Mouse (Mus musculus) gastrocnemius, adult 8-10 months (tissue): ENCODE measurements around the gene Cyp4x1. TPM values are rescaled to one million over a fixed set of nuclear protein-coding genes. Genes with fewer than 3 reads are reported as not detected.

Experiments
- DNase-seq, 2 experiments: peaks; one replicate each; pipeline ENCODE4 v3.0.0; 2022; ENCODE audit warnings: low spot score in 2 of 2
- total RNA-seq, 4 experiments: library from RNA; stranded (reverse); gene quantifications; 2 replicates each; pipeline ENCODE4 v1.2.4; 2022

The Cyp4x1 gene
- total RNA-seq, 4 experiments from 2014 or later = not detected

DNA sequence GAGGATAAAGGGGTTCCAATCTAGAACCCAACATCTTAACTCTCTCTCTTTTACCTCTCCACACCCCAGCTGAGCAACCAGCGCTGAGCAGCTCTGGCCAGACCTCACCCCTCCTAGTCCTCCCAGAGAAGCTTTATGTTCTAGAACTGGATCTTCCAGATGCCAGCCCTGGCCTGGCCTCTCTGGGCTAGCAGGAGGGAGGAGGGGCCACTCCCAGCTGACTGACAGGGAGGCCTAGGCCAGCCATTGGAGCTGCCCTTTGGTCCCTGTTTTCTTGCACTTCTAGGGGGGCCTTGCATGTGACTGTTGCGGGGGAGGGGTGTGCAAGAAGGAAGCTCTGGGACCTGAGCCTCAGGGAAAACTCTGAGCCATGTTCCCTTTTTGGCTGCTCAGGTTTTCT is 43.5 kb downstream of the Cyp4x1 start:
- no peak for DNase-seq

- DNase-seq = no peak
Measured at GRCm38 (mm10) chr4:115088611-115089338, 45.3 kb downstream of the Cyp4x1 start, which contains the start of gene Pdzk1ip1. TSS of gene Pdzk1ip1 (plus strand) at chr4:115088708.

DNA sequence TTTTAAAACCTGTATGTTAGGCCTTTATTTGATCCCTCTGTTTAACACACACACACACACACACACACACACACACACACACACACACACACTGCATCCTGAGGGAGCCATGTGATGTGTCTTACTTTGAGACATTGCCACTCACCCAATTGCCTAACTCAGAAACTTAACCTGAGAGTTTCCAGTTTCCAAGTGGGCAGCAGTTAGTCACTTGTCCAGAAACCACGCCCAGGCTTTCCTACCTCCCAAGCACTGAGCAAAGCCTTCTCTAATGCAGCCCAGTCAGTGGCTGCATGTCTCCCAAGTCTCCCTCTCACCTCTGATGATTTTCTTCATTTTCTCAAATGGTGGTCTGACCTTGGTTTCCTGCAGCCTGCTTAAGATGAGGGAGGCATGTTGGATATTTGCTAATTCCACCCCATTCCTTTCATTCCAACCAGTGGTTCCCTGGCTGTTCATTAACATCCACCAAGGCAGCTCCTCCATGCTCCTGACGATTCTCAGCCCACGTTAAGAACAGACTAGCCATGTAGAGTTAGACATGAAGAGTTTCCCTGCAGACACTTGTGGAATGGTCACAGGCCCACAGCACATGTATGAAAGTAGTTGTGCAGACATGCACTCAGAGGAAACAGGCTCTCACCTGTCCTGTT is 47.2 kb downstream of the Cyp4x1 start:
- no peak for DNase-seq

DNA sequence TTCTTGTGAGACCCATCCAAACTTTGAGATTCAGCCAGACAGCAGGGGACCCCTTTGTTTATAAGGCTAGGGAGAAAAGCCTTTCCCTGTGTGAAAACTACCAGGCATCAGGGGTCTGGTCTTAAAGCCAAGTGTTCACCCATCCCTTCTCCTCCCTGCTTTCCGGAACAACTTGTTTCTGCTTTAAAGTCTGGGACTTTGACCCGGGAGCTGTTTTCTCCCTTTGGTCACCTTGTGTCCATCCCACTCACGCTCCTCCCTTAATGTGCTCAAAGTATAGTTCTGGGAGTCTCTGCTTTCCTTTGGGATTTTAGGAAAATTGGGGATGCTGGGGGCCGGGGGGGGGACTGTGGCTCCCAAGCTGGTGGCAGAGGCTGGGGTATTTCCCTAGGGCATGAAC is 47.8 kb downstream of the Cyp4x1 start:
- DNase-seq = no peak

GRCm38 (mm10) chr4:115085522-115086095 is 48.5 kb downstream of the Cyp4x1 start:
- DNase-seq = no peak

DNA sequence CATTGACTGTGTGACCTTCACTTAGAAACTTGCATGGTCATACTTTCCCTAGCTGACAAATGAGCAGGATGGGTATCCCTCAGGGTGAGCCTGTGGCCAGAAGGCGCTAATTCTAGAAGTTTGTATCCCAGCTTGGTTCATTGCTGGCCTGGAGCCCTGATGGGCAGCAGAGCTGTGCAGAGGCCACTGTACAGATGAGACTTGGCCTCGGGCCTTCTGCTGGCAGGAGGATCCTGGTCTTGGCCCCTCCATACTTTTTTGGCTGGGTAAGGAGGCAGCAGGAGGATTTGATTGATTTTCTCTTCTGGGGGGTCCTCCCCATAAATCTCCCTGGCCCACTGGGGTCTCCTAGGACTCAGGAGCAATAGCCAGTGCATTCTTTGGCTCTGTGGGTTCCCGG is 51.0 kb downstream of the Cyp4x1 start:
- no peak for DNase-seq

- DNase-seq = no peak
Measured at GRCm38 (mm10) chr4:115079821-115080349, 54.2 kb downstream of the Cyp4x1 start.

DNA sequence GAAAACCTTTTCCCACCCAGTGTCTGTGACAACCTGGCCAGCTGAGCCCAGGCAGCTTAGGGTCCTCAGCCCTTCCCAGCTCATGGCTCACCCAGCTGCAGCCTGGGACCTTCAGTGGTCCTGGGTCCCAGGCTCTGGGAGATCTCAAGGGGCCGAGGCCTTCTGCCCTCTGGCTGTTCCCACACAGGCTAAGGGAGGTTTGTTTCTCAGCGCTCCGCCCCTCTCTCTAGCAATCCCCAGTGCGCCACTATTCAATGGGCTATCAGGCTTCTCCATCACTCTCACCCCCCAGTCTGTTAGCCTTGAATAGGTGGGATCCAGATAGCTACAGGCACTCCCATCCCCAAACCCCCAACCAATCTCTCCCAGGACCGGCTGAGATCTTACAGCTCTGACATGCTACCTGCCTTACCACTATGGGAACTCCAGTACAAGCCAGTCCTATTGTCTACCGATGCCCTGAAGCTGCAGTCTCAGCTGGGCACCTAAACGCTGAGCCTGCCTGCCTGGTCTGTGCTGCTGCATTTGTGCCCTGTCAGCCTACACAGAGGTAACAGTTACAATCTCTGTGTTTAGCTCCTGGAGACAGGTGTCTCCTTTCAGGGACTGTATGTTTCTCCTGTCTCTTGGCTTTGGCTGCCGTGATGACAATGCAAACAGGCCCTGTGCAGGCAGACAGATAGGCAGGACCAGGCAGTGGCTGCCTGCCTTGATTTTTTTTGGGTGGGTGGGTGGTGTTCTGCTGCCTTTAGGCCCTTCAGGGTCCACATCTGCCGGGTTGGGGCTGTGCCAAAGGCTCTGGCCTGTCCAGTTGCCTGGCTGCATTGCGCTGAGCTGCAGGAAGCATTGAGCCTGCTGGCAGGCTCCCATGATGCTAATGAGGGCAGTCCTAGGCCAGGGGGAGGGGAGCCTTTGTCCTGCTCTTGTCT is 54.9 kb downstream of the Cyp4x1 start:
- no peak for DNase-seq

GRCm38 (mm10) chr4:115075204-115075915 is 58.7 kb downstream of the Cyp4x1 start:
- no peak for DNase-seq

- DNase-seq = no peak
Measured at GRCm38 (mm10) chr4:115074789-115075188, 59.3 kb downstream of the Cyp4x1 start.

GRCm38 (mm10) chr4:115071668-115072067 is 62.4 kb downstream of the Cyp4x1 start:
- no peak for DNase-seq

GRCm38 (mm10) chr4:115063518-115064239 is 70.4 kb downstream of the Cyp4x1 start:
- DNase-seq = no peak

GRCm38 (mm10) chr4:115062875-115063517 is 71.1 kb downstream of the Cyp4x1 start:
- DNase-seq = peak in 1 of 2 experiments; percentile 9

DNA sequence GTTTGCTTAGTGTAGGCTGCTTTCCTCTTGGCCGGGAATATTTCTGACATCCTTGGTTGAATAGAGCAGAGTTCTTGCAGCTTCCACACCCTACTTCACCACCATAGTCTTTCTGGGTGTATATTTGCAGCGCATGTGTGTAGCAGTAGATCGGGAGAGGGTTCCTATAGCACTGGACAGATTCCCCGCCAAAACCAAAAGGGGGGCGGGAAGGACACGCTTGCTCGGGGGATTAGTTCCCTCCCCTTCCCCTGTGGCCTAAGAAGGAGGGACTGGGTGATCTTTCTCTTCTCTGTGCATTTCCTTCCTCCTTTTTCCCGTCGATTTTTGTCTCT is 71.6 kb downstream of the Cyp4x1 start:
- DNase-seq = no peak

GRCm38 (mm10) chr4:115060753-115061152 is 73.3 kb downstream of the Cyp4x1 start:
- DNase-seq = no peak

DNA sequence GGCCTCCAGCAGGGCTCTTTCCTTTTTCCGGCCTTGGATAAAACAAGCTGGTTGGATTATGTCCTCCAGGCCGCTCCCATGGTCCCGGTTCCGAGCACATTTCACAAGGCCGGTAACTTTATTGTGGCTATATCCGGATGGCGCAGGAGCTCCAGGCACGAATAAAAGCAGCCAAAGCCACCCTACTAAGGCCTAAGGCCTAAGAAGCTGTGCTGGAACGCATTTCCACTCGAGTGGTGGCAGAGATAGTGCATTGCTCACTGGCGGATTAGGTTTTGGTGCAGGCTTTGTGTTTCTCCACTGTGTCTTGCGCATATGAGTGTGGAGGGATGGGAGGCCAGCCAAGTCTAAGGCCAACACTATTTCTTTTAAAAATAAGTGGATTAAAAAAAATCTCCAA is 74.2 kb downstream of the Cyp4x1 start:
- DNase-seq = no peak

GRCm38 (mm10) chr4:115058871-115059590 is 75.0 kb downstream of the Cyp4x1 start:
- no peak for DNase-seq

- DNase-seq = no peak
Measured at GRCm38 (mm10) chr4:115058317-115058761, 75.7 kb downstream of the Cyp4x1 start.
